Mouse (Mus musculus): ENCODE data around the gene Defa2. TPM values are rescaled to one million over a fixed set of nuclear protein-coding genes. Genes with fewer than 3 reads are reported as not detected.
"Not testable (repeated sequence)": the region's sequence is repeated elsewhere in the genome, so short reads cannot be mapped to it uniquely, and the experiment has no call there.

Gene Defa2
- polyA plus RNA-seq (2016; fragmentation: Nextera tagmentation; extraction: Ambion mirVana) = not detected in 2 replicates

GRCm38 (mm10) chr8:21378215-21378614 lies at the start of gene Defa2:
TSS of gene Defa2 (plus strand) at chr8:21378515.
- H3K4me3 ChIP-seq; H3K27ac ChIP-seq; H3K9me3 ChIP-seq; H3K36me3 ChIP-seq; H3K4me2 ChIP-seq (replicated peaks); H3K4me1 ChIP-seq; H3K27me3 ChIP-seq; H3K9ac ChIP-seq; ATAC-seq (ENCODE audit: insufficient number of reproducible peaks, insufficient read depth, low FRiP score, low TSS enrichment): not testable (repeated sequence)
- 50% methylated on average over 1 of the region's 2 CpGs for WGBS

GRCm38 (mm10) chr8:21391511-21391910 lies 13.2 kb downstream of the Defa2 start, which contains the start of gene Defa33:
TSS of gene Defa33 (plus strand) at chr8:21391811.
- not testable (repeated sequence) for H3K27ac ChIP-seq; H3K36me3 ChIP-seq; H3K4me1 ChIP-seq; H3K9me3 ChIP-seq; H3K9ac ChIP-seq; H3K4me3 ChIP-seq; ATAC-seq (ENCODE audit: insufficient number of reproducible peaks, insufficient read depth, low FRiP score, low TSS enrichment); H3K4me2 ChIP-seq (replicated peaks); H3K27me3 ChIP-seq
- WGBS = no CpG with 5 or more reads among the region's 2 CpGs

- not testable (repeated sequence) for H3K4me3 ChIP-seq; H3K9me3 ChIP-seq; H3K4me1 ChIP-seq; ATAC-seq (ENCODE audit: insufficient number of reproducible peaks, insufficient read depth, low FRiP score, low TSS enrichment); H3K4me2 ChIP-seq (replicated peaks); H3K27ac ChIP-seq; H3K9ac ChIP-seq; H3K27me3 ChIP-seq; H3K36me3 ChIP-seq
- no CpG with 5 or more reads among the region's 1 CpGs for WGBS
Measured at GRCm38 (mm10) chr8:21427111-21427510, 48.8 kb downstream of the Defa2 start, which contains the start of gene Defa36. TSS of gene Defa36 (plus strand) at chr8:21427411.

Other genes starting within 250 kb of the Defa2 start
- not detected in 2 replicates for gene Defa30, start 243.9 kb upstream of the Defa2 start, polyA plus RNA-seq (2016; fragmentation: Nextera tagmentation; extraction: Ambion mirVana)
- not detected in 2 replicates for gene Defa22, start 216.2 kb upstream of the Defa2 start, polyA plus RNA-seq (2016; fragmentation: Nextera tagmentation; extraction: Ambion mirVana)
- gene Defa31, start 186.9 kb upstream of the Defa2 start, polyA plus RNA-seq (2016; fragmentation: Nextera tagmentation; extraction: Ambion mirVana) = not detected in 2 replicates
- gene Gm15293, start 177.0 kb upstream of the Defa2 start, polyA plus RNA-seq (2016; fragmentation: Nextera tagmentation; extraction: Ambion mirVana) = not detected in 2 replicates
- not detected in 2 replicates for gene Gm15292, start 128.8 kb upstream of the Defa2 start, polyA plus RNA-seq (2016; fragmentation: Nextera tagmentation; extraction: Ambion mirVana)
- not detected in 2 replicates for gene Defa27, start 63.0 kb upstream of the Defa2 start, polyA plus RNA-seq (2016; fragmentation: Nextera tagmentation; extraction: Ambion mirVana)
- gene Defa29, start 51.5 kb upstream of the Defa2 start, polyA plus RNA-seq (2016; fragmentation: Nextera tagmentation; extraction: Ambion mirVana) = not detected in 2 replicates
- not detected in 2 replicates for gene Defa33, start 13.3 kb downstream of the Defa2 start, polyA plus RNA-seq (2016; fragmentation: Nextera tagmentation; extraction: Ambion mirVana)
- gene Defa36, start 48.9 kb downstream of the Defa2 start, polyA plus RNA-seq (2016; fragmentation: Nextera tagmentation; extraction: Ambion mirVana) = not detected in 2 replicates
- not detected in 2 replicates for gene Gm7849, start 78.0 kb downstream of the Defa2 start, polyA plus RNA-seq (2016; fragmentation: Nextera tagmentation; extraction: Ambion mirVana)
- not detected in 2 replicates for gene Defa20, start 130.7 kb downstream of the Defa2 start, polyA plus RNA-seq (2016; fragmentation: Nextera tagmentation; extraction: Ambion mirVana)
- not detected in 2 replicates for gene Defa32, start 150.5 kb downstream of the Defa2 start, polyA plus RNA-seq (2016; fragmentation: Nextera tagmentation; extraction: Ambion mirVana)
- gene Defa37, start 186.9 kb downstream of the Defa2 start, polyA plus RNA-seq (2016; fragmentation: Nextera tagmentation; extraction: Ambion mirVana) = not detected in 2 replicates
- not detected in 2 replicates for gene Defa28, start 204.5 kb downstream of the Defa2 start, polyA plus RNA-seq (2016; fragmentation: Nextera tagmentation; extraction: Ambion mirVana)
- gene Gm7861, start 216.0 kb downstream of the Defa2 start, polyA plus RNA-seq (2016; fragmentation: Nextera tagmentation; extraction: Ambion mirVana) = not detected in 2 replicates
- gene Defa26, start 239.7 kb downstream of the Defa2 start, polyA plus RNA-seq (2016; fragmentation: Nextera tagmentation; extraction: Ambion mirVana) = not detected in 2 replicates